Mouse (Mus musculus) embryonic fibroblast, embryonic 13.5 days (primary cell): ENCODE measurements around the gene Morn2.
"Not testable (repeated sequence)": the region's sequence is repeated elsewhere in the genome, so short reads cannot be mapped to it uniquely, and the experiment has no call there.

Source experiments
- CTCF ChIP-seq: IDR thresholded peaks from 2 replicates; pipeline ENCODE4 v1.5.1; 2011; ENCODE audit warnings: mild to moderate bottlenecking, control low read depth, low read length, moderate library complexity, borderline replicate concordance; ENCODE audit not compliant: insufficient read depth
- POLR2A ChIP-seq: IDR thresholded peaks from 2 replicates; pipeline ENCODE4 v1.6.1; 2011; ENCODE audit warnings: low read depth, mild to moderate bottlenecking, control low read depth, low read length, moderate library complexity

DNA sequence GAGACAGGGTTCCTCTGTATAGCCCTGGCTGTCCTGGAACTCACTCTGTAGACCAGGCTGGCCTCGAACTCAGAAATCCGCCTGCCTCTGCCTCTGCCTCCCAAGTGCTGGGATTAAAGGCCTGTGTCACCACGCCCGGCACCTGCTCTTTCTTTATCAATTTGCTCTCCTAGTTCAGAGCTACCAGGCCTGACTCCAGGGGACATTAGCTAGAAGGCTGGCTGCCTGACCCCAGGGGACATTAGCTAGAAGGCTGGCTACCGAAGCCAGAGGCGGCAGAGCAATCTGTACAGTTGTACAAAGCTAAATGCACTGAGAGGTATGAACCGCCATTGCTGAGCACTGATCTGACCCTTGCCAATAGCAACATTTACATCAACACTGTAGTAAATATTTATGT, 19.4 kb upstream of the Morn2 start:
- not testable (repeated sequence) for TF ChIP-seq POLR2A, CTCF
